Mouse (Mus musculus): ENCODE data around the gene Gpa33. TPM values are rescaled to one million over a fixed set of nuclear protein-coding genes. Genes with fewer than 3 reads are reported as not detected.

Gpa33 gene
- total RNA-seq, 2 experiments from 2014 or later: not detected

DNA sequence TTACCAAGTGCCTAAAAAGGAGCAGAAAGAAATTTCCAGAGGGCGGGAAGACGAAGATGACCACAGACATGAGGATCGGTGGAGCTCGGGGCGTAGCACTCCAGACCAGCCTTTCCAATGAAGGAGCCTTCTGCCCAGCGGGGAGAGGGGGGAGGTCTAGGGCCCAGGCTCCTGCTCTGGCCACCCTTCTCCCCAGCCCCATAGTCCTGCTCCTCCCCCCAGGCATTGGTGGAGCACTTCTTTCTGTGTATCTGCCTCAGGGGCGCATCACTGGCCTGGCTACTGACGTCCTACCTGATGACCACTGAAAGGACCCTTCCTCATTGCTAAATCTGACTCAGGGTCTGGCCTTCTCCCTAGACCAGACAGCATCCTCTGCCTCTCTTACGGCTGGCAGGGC, 35.1 kb downstream of the Gpa33 start:
- DNase-seq: no peak

DNA sequence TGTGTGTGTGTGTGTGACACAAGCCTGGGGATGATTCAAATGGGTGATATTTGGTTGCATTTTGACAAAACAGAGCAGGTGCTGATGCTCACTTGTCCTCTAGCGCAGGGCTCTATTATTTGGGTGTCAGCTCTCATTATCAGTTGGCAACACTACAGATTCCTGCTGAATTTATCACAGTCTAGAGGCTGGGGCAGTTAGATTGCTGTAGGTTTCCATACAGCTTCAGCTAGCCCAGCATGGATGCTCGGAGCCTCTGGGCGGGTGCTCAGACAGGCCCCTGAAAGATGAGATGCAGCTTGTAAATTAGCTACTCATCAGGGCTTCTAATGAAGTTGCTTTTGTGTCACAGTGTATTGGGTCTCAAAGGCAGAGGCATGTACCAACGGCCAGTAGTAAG, 37.4 kb downstream of the Gpa33 start:
- no peak for DNase-seq

DNA sequence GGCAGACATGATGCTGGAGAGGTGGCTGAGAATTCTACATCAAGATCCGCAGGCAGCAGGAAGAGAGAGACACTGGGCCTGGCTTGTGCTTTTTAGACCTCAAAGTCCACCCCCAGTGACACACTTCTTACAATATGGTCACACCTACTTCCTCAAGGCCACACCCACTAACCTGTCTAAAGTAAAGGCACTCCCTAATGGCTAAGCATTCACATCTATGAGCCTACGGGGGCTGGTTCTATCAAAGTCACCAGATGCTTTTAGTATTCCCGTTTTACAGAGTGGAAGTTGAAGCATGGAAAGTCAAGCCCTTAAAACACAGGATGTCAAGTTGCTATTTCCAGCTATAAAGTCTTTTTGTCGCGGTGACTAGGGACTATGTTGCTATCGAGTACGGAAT, 38.0 kb downstream of the Gpa33 start:
- DNase-seq: no peak

DNA sequence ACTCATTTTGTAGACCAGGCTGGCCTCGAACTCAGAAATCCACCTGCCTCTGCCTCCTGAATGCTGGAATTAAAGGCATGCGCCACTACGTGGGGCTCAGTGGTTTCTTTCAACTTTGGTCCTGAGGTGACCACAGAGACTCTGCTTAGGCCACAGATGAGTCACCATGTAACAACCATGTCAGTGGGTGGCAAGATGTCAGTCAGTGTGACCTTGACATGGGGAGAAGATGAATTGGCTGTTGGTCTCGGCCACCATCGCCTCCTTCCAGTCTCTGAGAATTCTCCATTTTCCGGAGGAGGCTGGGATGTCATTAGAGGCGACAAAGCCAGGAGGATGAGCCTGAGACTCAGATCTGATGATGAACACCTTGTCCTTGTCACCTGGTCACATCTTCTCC, 39.7 kb downstream of the Gpa33 start:
- no peak for DNase-seq

DNA sequence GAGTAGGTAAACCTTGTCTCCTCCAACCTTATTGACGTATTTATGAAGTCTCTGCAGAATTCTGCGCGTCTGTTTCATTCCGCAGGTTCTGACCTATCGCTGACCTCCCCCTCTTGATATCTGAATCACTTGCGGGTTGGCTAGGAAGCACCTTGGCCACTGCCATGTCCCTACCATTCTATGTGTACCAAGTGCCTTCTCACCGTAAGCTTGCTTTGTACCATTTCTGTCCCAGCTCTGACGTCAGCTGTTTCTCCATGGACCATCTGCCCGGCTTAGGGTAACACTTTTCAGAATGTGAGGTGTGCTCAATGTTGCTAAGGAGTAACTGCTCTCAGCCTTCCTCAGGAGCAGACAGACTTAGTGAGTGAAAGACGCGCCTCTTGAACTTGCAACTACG, 40.8 kb downstream of the Gpa33 start:
- DNase-seq: no peak

DNA sequence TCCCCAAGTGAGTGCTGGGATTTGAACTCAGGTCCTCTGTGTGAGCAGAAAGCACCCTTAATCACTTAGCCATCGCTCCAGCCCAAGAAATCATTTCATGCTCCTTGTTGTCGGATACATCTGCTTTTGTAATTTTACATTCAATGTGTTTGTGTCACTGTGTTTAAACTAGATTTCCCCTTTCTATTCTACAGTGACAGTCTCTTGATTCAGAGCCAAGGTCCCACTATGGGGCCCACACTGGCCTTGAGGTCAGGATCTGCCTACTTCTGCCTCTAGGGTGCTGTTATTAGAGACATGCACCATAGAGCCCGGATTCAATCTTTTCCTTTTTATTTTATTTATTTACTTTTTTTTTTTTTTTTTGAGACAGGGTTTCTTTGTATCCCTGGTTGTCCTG, 43.0 kb downstream of the Gpa33 start:
- DNase-seq: no peak

DNA sequence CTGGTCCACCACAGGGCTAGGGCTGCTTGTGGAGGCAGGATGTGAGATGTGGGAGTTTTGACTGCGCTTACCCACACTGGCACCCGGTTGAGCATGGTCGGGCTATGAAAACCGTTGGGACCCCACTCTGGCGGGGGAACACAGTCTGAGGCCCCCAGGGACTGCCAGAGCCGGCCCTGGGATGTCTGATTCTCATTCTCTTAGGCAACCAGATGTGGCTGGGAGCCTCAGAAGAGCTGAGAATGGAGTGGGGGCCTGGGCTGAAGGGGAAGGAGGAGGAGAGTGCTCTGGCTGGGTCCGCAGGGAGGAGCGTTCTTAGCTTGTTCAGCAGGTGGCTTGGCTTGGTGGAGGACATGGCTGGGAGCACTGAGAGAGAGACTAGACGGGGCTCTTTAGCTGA, 43.6 kb downstream of the Gpa33 start:
- no peak for DNase-seq

DNA sequence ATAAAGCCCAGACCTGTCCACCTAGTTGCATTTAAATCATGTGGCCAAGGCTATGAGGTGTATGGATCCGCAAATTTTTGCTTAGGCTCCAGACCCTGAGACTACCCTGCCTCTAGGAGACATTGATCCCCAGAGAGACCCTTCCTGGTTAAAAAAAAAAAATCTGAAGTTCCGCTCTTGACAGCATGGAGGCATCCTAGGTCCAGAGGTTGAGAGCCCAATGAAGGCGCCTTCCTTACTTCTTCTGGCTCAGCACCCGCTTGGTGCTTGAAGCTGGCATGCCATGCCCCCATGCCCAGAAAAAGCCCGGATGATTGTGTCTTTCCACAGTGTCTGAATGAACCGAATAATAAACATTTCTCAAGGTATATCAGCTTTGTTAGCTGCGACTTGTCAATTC, 51.5 kb downstream of the Gpa33 start:
- DNase-seq: no peak

DNA sequence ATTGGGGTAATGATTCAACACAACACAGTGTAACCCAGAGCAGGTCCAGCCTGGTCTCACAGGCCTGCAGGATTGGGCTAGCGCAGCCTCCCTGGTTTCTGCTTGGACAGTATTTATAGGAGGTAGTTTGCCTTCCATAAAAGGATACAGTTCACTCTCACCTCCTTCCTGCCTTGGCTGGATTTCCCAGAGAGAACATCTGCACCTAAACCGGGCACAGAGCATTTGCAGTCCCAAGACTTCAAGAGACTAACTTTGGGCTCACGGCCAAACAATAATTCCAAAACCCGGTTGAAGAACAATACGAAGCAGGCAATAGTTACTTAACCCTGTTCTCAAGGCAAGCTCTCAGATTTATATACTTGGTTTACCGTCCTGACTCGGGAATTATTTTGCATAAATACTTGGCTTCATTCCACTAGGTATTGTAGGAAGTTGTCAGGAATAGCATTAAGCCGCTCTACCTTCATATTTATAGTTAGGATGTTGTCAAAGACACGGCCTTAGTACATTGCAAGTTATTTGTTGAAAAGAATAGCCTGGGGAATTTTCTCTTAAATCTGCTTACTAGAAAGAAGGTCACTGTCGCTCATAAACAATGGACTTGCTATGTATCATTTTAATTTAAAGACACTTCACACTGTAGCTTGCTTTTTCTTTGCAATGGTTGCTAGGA, 53.1 kb downstream of the Gpa33 start:
- no peak for DNase-seq

DNA sequence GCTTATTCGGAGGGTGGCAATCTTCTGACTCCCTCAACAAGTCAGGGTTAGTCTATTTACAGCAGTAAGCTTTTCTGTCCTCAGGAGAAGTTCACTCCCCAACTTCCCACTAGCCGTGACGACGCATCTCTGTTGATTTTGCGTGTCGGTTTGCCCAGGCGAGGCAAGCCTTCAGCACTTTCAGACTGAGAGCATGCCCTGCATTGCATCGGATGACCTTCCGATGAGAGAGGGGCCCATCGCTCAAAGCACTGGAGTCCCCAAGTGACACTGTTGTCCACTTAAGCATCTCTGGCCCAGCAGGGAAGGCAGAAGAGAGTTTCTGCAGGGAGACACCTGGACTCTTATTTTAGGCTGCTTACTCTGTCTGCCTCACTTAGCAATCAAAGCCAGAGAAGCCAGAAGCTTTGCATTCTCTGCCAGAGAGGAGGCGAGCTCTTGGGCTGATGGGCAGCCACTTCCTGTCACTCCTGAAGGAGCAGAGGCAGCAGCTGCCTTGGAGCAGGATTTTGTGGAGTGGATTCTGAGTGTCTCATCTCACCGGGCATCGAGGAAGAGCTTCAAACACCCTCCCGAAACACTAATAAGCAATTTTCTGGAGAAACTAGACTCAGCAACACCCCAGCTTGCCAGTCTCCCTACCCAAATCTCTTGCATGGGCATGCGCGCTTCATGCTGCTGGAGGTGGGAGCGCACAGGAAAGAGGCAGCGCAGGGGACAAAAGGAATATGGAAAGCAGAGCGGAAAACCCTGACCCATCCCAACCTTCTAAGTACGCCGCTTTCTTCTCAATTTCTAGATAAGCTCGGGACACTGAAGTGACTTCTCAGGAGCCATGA, 54.6 kb downstream of the Gpa33 start:
- no peak for DNase-seq

DNA sequence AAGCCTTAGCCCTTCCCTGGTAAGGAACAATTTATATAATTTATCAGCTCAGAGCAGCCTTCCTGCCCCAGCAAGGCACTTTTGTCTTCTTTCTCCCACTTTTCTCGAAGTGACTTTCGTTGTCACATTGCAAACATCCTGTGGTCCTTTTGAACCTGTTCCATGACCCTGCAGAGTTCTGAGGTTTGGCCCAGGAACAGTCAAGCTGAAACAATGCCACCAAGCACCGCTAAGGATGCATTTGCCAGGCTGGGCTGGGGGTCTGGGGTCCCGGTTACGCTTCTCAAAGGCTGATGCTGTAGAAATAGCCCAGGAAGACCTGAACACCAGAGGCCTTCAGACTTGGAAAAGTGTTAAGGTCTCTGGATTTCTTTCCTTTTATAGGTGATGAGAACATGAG, 55.3 kb downstream of the Gpa33 start:
- no peak for DNase-seq

DNA sequence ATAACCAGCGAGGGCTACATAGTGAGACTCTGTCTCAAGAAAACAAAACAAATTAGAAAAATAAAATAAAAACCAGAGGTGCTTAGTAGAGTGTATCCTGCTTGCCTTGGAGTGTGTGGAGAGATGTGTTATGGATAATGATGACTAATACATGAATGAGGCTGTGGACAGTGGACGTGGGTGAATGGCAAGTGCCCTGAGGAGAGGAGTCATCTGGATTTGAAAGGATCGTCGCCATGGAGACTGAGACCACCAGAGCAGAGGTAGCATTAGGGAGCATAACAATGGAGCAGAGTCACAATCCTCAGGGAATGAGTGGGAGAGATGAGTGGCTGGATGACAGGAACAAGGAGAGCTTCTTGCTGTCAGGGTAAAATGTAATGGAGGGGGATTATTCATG, 59.8 kb downstream of the Gpa33 start:
- DNase-seq: no peak

DNA sequence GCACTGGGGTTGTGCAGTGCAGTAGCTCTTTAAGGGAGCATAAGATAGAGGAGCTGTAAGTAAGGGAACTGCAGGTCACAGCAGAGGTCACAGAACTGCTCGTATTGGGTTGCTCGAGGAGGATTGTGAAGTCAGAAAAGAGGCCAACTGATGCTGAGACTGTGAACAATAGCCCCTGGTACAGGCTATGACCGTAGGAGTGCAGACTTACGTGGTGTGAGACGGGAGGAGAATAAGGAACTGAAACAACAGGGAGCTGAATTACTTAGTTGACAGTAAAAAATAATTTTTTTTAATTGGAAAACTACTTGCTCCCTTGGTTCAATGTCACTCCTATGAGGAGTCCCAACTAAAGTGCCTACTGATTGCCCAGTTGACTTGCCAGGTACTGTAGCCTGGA, 74.1 kb downstream of the Gpa33 start:
- DNase-seq: no peak

DNA sequence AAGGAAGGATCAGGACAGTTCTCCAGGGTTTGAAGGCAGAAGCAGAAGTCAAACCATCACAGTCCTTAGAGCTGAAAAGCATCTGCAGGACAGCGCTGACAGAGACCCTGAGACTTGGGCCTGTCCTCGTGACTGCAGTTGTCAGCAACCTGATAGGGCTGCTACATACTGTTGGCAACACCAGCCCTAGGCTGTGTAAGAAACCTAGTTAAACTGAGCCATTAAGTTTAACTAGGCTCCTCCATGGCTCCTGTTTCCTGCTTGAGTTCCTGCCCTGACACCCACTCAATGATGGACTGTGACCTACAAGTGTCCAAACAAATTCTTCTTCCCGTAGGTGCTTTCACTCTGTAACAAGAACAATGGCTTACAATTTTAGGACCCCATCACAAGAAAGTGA, 75.1 kb downstream of the Gpa33 start:
- DNase-seq: no peak

DNA sequence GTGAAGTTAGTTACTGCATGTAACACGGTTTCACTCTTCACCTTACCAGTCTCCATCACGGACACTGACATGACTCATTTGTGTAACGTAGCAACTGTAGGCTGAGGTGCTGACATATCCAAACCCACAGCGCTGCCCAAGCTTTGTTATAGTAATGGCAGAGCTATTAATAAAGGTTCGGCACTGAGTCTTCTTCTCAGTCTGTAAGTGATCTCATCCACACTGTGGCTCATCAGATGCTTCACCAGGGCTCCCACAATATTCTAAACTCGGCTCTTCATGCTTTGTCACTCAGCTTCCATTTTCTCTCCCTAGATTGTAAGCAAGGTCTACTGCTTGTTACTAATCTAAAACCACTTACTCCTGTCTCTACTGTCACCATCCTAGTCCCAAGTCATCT, 79.3 kb downstream of the Gpa33 start:
- no peak for DNase-seq

DNA sequence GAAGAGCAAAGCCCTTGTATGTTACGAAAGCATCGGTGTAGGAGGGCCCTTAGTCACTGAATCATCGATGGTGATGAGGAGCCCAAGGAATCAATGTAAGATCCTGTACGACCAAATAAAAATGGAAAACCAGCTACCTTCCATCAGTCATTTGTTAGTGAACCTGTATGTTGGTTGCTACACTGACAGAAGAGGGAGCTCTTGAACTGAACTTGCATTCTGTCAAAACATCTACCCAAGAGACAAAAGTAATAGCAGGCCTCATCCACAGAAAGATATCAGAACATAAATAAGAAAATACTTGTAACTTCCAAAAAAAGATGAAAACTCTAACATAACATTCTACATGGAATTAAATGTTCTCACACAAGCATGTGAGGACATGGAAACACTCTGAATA, 84.1 kb downstream of the Gpa33 start:
- DNase-seq: no peak

Other genes with a start within 250 kb of the Gpa33 start
- gene Pou2f1, start 127.6 kb upstream of the Gpa33 start, total RNA-seq (2021): 10 to 100 TPM; 16.8 to 18.1 TPM
- gene Dusp27, start 2.3 kb upstream of the Gpa33 start, total RNA-seq (2021): not detected
- gene Mael, start 108.5 kb downstream of the Gpa33 start, total RNA-seq (2021): not detected
- 10 to 100 TPM; 66.1 to 69.9 TPM for gene Ildr2, start 123.9 kb downstream of the Gpa33 start, total RNA-seq (2021)
- gene Tada1, start 248.9 kb downstream of the Gpa33 start, total RNA-seq (2021): 10 to 100 TPM; 36.6 to 37.8 TPM

All from layer of hippocampus, postnatal 36 days (tissue).